Mouse (Mus musculus) bone marrow macrophage, adult 2 months (primary cell): ENCODE data around the gene Nr1h4.

Experiments
- CTCF ChIP-seq: IDR thresholded peaks from 2 replicates; pipeline ENCODE4 v1.5.1; 2012; ENCODE audit warnings: low read depth, mild to moderate bottlenecking, low read length, moderate library complexity
- POLR2A ChIP-seq: IDR thresholded peaks from 2 replicates; pipeline ENCODE4 v1.6.1; 2012; ENCODE audit warnings: mild to moderate bottlenecking, low read depth, low read length, borderline replicate concordance

DNA sequence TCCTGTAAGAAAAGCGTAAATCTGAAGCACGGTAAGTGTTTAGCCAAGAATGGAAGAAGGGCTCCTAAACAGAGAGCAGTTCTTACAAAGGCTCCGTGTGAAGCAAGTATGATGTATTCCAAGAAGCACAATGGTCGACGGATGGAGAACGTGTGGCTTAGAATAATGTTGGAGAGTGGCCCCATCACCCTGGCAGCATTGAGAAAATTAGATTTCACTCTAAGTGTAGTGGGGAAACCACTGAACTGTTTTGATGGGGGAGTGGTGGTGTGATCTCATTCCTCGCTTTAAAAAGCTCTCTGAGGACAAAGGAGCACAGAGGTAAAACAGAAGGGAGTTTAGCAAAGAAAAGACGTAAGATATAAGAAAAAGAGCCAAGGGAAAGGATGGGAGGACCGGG, 95.9 kb downstream of the Nr1h4 start:
- TF ChIP-seq POLR2A, result no peak
- no peak for TF ChIP-seq CTCF
